Mouse (Mus musculus) layer of hippocampus, postnatal 14 days (tissue): ENCODE measurements at regions not wholly inside any gene's neighbourhood (a gene's known extent, or its start where the extent isn't known, plus 50 kb on each side); places are given as distances from the start of the nearest gene placed in this dataset.

Source experiments
- DNase-seq, 2 experiments: peaks; one replicate each; pipeline ENCODE4 v3.0.0; 2021 to 2022; ENCODE audit warnings: low spot score in 2 of 2, mixed read lengths in 1 of 2

- DNase-seq = no peak
These were observed 127.8 kb upstream of the Irf2bp2 start for GRCm38 (mm10) chr8:126721621-126722020.

GRCm38 (mm10) chr8:126720473-126721145 lies 126.8 kb upstream of the Irf2bp2 start:
- no peak for DNase-seq

GRCm38 (mm10) chr8:126719748-126720147 lies 126.0 kb upstream of the Irf2bp2 start:
- no peak for DNase-seq

GRCm38 (mm10) chr8:126717652-126718155 lies 123.9 kb upstream of the Irf2bp2 start:
- peak; percentile 53 to 85 for DNase-seq

- no peak for DNase-seq
These were observed 121.9 kb upstream of the Irf2bp2 start for GRCm38 (mm10) chr8:126715666-126716065.

- DNase-seq = no peak
These were observed 119.9 kb upstream of the Irf2bp2 start for GRCm38 (mm10) chr8:126713602-126714145.

GRCm38 (mm10) chr8:126713181-126713580 lies 119.4 kb upstream of the Irf2bp2 start:
- no peak for DNase-seq

- no peak for DNase-seq
These were observed 119.0 kb upstream of the Irf2bp2 start for GRCm38 (mm10) chr8:126712749-126713148.

GRCm38 (mm10) chr8:126708956-126709355 lies 115.2 kb upstream of the Irf2bp2 start:
- peak in 1 of 2 experiments; percentile 27 for DNase-seq

- DNase-seq = no peak
These were observed 113.6 kb upstream of the Irf2bp2 start for GRCm38 (mm10) chr8:126707300-126707902.

GRCm38 (mm10) chr8:126706247-126706646 lies 112.5 kb upstream of the Irf2bp2 start:
- DNase-seq = no peak

GRCm38 (mm10) chr8:126705391-126705790 lies 111.6 kb upstream of the Irf2bp2 start:
- no peak for DNase-seq

GRCm38 (mm10) chr8:126704706-126705105 lies 110.9 kb upstream of the Irf2bp2 start:
- no peak for DNase-seq

- no peak for DNase-seq
These were observed 109.8 kb upstream of the Irf2bp2 start for GRCm38 (mm10) chr8:126703546-126703945.

- DNase-seq = no peak
These were observed 108.5 kb upstream of the Irf2bp2 start for GRCm38 (mm10) chr8:126702294-126702693.

GRCm38 (mm10) chr8:126699389-126699775 lies 105.6 kb upstream of the Irf2bp2 start:
- DNase-seq = no peak

GRCm38 (mm10) chr8:126698601-126699388 lies 105.0 kb upstream of the Irf2bp2 start:
- no peak for DNase-seq

- DNase-seq = no peak
These were observed 102.7 kb upstream of the Irf2bp2 start for GRCm38 (mm10) chr8:126696346-126697010.

GRCm38 (mm10) chr8:126694370-126694769 lies 100.6 kb upstream of the Irf2bp2 start:
- peak in 1 of 2 experiments; percentile 79 for DNase-seq

GRCm38 (mm10) chr8:126693642-126694041 lies 99.9 kb upstream of the Irf2bp2 start:
- no peak for DNase-seq

- no peak for DNase-seq
These were observed 98.9 kb upstream of the Irf2bp2 start for GRCm38 (mm10) chr8:126692711-126693110.
